Mouse (Mus musculus): ENCODE measurements around the gene Zfp759. TPM values are rescaled to one million over a fixed set of nuclear protein-coding genes. Genes with fewer than 3 reads are reported as not detected.
"Not testable (repeated sequence)": the region's sequence is repeated elsewhere in the genome, so short reads cannot be mapped to it uniquely, and the experiment has no call there.

Zfp759 gene
- 1 to 10 TPM; 5.7 to 7.4 TPM for total RNA-seq (2021)
- long read RNA-seq, experiment 1, partial matches to known transcripts: 0 of 1 reads
- long read RNA-seq, experiment 1, other reads (novel, unspliced or antisense): 1 of 1 reads
- long read RNA-seq, experiment 2, partial matches to known transcripts: 1 of 2 reads
- long read RNA-seq, experiment 2, other reads (novel, unspliced or antisense): 1 of 2 reads

- DNase-seq (ENCODE audit: low spot score): not testable (repeated sequence)
Measured at GRCm38 (mm10) chr13:67121360-67121759, at the start of gene Zfp759. Zfp759 (plus strand) TSS chr13:67121660.

- DNase-seq (ENCODE audit: low spot score): no peak
Measured at GRCm38 (mm10) chr13:67072786-67073185, 48.7 kb upstream of the Zfp759 start.

GRCm38 (mm10) chr13:67077244-67077643 lies 44.2 kb upstream of the Zfp759 start:
- DNase-seq (ENCODE audit: low spot score): no peak

GRCm38 (mm10) chr13:67081142-67081713 lies 40.2 kb upstream of the Zfp759 start:
- peak; percentile 82 for DNase-seq (ENCODE audit: low spot score)

- no peak for DNase-seq (ENCODE audit: low spot score)
Measured at GRCm38 (mm10) chr13:67081946-67082345, 39.5 kb upstream of the Zfp759 start.

- DNase-seq (ENCODE audit: low spot score): no peak
Measured at GRCm38 (mm10) chr13:67090154-67090553, 31.3 kb upstream of the Zfp759 start.

- DNase-seq (ENCODE audit: low spot score): no peak
Measured at GRCm38 (mm10) chr13:67097876-67098275, 23.6 kb upstream of the Zfp759 start, which contains the start of gene Zfp708. Zfp708 (minus strand) TSS chr13:67097976.

- peak; percentile 3 for DNase-seq (ENCODE audit: low spot score)
Measured at GRCm38 (mm10) chr13:67107681-67108080, 13.8 kb upstream of the Zfp759 start.

- DNase-seq (ENCODE audit: low spot score): peak; percentile 97
Measured at GRCm38 (mm10) chr13:67108194-67108820, 13.2 kb upstream of the Zfp759 start, which contains the start of gene Gm28557. Gm28557 (minus strand) TSS chr13:67108604.

- DNase-seq (ENCODE audit: low spot score): no peak
Measured at GRCm38 (mm10) chr13:67108821-67109206, 12.6 kb upstream of the Zfp759 start.

GRCm38 (mm10) chr13:67112096-67112495 lies 9.4 kb upstream of the Zfp759 start:
- DNase-seq (ENCODE audit: low spot score): peak; percentile 2

- no peak for DNase-seq (ENCODE audit: low spot score)
Measured at GRCm38 (mm10) chr13:67113287-67113686, 8.2 kb upstream of the Zfp759 start.

GRCm38 (mm10) chr13:67116163-67116562 lies 5.3 kb upstream of the Zfp759 start, which contains the start of gene Rslcan18:
Rslcan18 (minus strand) TSS chr13:67116263.
- DNase-seq (ENCODE audit: low spot score): not testable (repeated sequence)

GRCm38 (mm10) chr13:67124460-67124859 lies 3.0 kb downstream of the Zfp759 start:
- DNase-seq (ENCODE audit: low spot score): no peak

- DNase-seq (ENCODE audit: low spot score): not testable (repeated sequence)
Measured at GRCm38 (mm10) chr13:67127507-67127906, 6.0 kb downstream of the Zfp759 start.

GRCm38 (mm10) chr13:67128038-67128721 lies 6.7 kb downstream of the Zfp759 start:
- peak; percentile 89 for DNase-seq (ENCODE audit: low spot score)

GRCm38 (mm10) chr13:67166122-67166521 lies 44.7 kb downstream of the Zfp759 start:
- not testable (repeated sequence) for DNase-seq (ENCODE audit: low spot score)

GRCm38 (mm10) chr13:67172991-67173722 lies 51.7 kb downstream of the Zfp759 start, which contains the start of gene Rsl1:
Rsl1 (plus strand) TSS chr13:67173182.
- DNase-seq (ENCODE audit: low spot score): peak; percentile 79

GRCm38 (mm10) chr13:67173723-67174055 lies 52.2 kb downstream of the Zfp759 start:
- DNase-seq (ENCODE audit: low spot score): no peak
